Mouse (Mus musculus): ENCODE measurements around the gene Tmcc1.

Gene Tmcc1

GRCm38 (mm10) chr6:115991881-115992620, 201.2 kb downstream of the Tmcc1 start:
- peak; percentile 98 for DNase-seq

- DNase-seq = no peak
These were observed 202.0 kb downstream of the Tmcc1 start for GRCm38 (mm10) chr6:115991108-115991880.

DNA sequence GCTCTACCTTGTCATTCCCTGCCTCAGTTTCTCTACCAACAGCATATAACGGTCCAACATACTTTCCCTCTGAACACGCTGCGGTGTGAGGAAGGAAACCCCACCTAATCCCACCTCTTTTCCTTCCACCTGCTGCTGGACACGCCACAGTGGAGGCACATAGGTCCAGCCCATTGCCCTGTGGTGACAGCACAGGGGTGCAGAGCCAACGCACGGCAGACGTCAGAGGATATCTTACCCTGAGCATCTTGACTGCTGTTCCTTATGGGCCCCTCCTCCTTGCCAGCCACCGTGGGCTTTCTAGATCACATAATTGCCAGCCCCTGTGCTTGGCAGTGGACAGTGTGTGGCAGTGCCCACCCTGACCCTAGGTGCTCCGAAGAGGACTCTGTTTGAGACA, 202.8 kb downstream of the Tmcc1 start:
- DNase-seq = peak; percentile 95

DNA sequence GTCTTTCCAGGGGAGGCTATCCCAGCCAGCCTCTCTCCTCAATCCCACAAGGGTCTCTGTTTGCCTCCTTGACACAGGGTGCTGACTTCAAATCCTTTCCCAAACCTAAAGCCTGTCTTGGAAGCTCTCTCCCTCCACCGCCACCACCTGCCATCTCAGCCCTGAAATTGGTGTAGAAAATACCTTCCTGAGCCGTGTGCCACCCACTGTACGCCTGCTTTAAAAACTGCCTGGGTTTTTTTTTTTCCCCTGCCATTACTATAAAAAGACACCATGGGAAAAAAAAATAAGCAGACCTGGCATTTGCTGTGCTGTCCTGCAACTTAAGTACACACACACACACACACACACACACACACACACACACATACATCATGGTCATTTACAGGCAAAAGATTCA, 203.2 kb downstream of the Tmcc1 start:
- DNase-seq = no peak

- DNase-seq = peak; percentile 94
These were observed 203.7 kb downstream of the Tmcc1 start for GRCm38 (mm10) chr6:115989607-115990006.

GRCm38 (mm10) chr6:115989032-115989431, 204.3 kb downstream of the Tmcc1 start:
- peak; percentile 95 for DNase-seq

DNA sequence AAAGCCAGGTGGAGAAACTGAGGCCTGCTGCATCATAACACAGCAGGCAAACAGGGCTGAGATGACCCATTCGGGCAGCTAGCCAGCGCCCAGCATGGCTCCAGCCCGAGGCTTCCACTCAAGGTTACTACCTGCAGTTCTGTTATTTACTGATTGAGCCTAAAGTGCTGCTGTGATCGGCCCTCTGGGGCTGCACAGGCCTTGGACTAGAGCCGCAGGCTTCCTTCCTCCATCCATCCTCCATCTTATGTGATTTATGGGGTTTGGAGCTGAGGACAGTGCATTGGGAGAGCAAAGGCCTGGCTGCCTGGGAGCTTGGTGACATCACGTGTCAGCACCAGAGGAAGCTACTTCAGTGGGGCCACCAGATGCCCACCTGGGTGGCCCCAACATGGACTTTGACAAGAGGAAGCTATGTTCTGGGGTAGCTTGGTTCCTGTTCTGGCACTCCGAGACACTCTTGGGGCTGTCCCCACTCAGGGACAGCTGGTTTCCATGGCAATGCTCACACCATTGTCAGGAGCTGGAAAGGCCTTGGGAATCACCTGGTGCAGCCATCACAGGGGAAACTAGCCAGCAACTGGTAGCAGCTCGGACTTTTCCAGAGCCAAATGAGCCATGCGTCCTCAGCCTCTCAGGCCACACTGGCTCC, 206.1 kb downstream of the Tmcc1 start:
- peak; percentile 96 for DNase-seq

- peak; percentile 98 for DNase-seq
These were observed 206.7 kb downstream of the Tmcc1 start for GRCm38 (mm10) chr6:115986472-115987095.

- DNase-seq = no peak
These were observed 207.7 kb downstream of the Tmcc1 start for GRCm38 (mm10) chr6:115985622-115986021.

GRCm38 (mm10) chr6:115984580-115984979, 208.7 kb downstream of the Tmcc1 start:
- no peak for DNase-seq

GRCm38 (mm10) chr6:115983306-115984038, 209.8 kb downstream of the Tmcc1 start:
- peak; percentile 93 for DNase-seq

- peak; percentile 96 for DNase-seq
These were observed 210.4 kb downstream of the Tmcc1 start for GRCm38 (mm10) chr6:115982889-115983288.

GRCm38 (mm10) chr6:115978596-115978995, 214.7 kb downstream of the Tmcc1 start:
- DNase-seq = no peak

DNA sequence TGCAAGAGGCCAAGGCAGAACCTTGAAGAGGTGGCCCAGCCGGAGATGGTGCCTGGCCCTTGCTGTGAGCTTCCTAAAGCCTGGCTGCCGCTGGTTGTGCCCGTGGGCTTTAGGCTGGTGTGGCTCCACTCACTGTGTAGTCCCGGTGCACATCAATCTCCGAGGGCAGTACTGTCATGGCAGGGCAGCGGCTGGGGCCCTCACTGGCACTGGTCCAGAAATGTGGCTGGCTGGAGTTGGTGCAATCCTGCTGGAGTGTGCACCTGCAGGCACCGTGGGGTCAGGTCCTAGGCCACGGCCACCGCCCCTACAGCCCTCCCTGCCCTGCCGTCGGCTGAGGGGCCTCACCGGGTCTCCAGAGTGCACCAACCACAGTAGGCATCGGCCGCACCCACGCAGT, 215.5 kb downstream of the Tmcc1 start:
- no peak for DNase-seq

DNA sequence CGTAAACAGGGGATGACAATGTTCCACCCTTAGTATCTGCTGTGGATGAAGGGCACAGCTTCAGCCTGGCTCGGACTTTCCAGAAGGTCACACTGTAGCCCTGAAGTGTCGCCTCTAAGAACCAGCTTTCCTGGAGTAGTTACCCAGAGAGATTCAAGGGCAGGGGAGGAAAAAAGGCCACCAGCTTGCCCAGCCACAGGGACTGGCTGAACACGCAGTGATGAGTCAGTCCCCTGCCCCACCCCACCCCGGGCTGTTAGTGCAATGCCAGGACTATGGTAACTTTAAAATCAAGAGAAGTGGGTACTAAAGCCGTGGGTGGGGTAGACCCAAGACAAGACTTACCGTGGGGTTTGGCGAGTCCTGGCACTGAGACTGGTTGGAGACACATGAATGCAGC, 217.7 kb downstream of the Tmcc1 start:
- DNase-seq = no peak

DNA sequence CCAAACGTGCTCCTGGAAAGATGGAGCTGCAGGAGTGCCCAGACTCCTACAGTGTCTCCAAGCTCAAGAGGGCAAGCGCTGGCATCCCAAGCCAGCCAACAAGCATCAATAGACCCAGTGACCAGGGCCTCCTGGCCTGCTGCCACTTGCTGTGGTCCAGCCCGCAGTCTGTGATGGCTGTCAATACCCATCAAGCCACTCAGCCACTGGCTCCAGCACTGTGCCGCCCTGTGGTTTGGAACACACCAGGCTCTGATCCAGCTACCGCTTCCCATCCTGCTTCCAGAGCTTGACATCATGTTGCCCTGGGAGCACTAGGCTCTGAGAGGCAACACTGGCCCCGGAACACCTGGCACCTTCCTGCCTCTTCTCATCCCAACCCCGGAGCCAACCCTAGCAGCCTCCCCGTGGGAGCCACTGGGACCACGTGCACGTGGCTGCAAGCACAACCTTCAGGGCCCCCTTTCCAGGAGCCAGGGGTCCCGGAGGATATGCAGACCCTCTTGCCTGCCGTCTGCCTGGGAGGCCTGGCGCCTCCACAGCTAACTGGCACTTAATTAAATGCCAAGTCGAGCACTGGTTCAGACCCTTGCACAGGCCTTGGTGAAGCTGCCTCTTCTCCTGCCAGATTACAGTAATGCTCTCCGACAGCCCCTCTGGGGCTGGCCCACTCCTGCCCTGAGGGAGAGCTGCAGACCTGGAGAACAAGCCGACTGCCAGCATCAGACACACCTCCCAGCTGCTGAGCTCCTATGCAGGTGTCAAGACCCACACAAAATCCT, 219.2 kb downstream of the Tmcc1 start:
- peak; percentile 95 for DNase-seq

- peak; percentile 93 for DNase-seq
These were observed 220.0 kb downstream of the Tmcc1 start for GRCm38 (mm10) chr6:115973139-115973875.

DNA sequence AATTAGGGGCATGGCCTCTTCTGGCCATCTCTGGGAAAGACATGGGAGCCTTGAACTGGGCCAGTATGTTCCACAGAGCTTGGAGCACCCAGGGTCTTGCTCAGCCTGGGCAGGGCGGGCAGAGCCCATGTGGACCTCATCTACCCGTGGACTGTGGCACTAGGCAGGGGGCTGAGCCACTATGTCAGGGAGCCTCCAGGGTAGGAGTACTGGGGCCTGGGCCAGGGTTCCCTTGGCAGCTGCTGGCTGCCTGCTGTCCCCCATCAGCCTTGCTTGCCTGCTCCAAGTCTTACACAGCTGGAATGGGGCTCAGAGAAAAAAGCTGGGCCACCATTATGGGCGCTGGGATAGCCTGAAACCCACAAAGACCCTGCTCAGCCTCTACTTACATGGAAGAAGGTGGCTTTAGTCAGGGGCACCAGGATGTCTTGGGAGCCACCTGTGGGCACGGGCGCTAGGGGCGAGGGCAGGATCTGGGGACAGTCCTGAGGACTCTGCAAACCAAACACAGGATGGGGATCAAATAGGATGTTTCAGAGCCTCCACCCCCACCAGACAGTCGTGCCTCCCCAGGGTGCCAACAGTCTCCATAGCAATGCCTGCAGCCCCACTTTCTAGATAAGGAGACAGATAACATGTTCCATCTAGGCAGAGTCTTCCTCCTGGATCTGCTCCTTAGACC, 221.1 kb downstream of the Tmcc1 start:
- no peak for DNase-seq

DNA sequence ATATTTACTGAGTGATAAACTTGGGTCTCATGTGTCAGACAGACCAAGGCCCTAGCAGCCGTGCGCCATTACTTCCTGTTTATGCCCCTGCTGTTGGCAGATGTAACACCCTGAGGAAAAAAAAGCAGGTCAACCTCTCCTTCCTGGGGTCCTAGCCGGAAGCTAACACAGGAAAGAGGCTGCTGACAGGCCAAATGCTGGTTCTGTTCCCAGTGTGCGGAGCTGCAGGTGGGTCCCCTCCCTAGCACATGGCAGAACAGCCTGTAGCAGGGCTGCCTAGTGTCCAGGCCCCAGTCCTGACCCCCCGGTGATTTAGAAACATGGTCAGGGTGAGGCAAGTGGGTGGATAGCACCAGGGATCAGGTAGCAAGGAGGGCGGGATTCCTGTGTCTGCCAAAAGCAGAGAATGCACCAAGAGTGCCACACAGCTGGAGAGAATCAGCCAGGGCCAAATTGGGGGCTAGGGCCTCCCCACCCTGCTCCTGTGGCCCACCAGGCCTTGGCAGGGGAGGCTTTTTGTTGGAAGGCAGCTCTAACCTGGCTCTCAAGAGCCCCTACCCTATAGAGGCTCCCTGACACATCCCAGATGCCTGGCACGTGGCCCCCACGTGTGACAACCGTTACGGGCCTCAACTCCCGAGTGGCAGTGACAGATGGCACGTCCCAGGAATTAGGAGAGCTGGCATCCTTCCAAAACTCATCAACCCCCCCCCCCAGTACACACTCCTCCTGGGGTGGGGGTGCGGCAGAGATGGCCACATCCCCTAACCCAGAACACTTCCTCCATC, 221.8 kb downstream of the Tmcc1 start:
- DNase-seq = peak; percentile 97

DNA sequence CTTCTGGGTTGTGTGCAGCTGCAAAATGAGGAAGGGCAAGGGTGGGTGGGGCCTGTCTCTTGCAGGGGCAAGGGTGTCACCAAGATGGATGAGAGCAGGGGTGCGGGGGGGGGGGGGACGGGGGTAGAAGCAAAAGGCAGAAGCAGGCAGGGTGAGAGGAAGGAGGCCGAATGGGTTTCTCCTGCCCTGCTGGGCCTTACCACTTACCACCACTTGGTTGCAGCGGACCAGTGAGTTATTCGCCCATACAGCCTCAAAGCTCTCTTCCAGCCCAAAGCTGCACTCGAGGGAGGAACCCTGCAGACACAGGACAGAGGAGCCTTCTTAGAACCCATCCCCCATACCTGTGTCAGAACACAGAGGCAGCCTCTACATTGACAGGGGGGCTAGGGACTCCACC, 223.3 kb downstream of the Tmcc1 start:
- no peak for DNase-seq
